Mouse (Mus musculus) subcutaneous adipose tissue, adult 2 months (tissue): Measurements from ENCODE around the gene Cdhr2. TPM values are rescaled to one million over a fixed set of nuclear protein-coding genes. Genes with fewer than 3 reads are reported as not detected.

Source experiments
- polyA plus RNA-seq: library from polyadenylated mRNA; depleted of rRNA; stranded (reverse); fragments of >200 nt; gene quantifications from 2 replicates; pipeline ENCODE4 v1.2.3, GENCODE M21; 2012; ENCODE audit warnings: low replicate concordance; rRNA removed

Cdhr2 gene
- polyA plus RNA-seq, result 0.05 and 0.10 TPM in 2 replicates

DNA sequence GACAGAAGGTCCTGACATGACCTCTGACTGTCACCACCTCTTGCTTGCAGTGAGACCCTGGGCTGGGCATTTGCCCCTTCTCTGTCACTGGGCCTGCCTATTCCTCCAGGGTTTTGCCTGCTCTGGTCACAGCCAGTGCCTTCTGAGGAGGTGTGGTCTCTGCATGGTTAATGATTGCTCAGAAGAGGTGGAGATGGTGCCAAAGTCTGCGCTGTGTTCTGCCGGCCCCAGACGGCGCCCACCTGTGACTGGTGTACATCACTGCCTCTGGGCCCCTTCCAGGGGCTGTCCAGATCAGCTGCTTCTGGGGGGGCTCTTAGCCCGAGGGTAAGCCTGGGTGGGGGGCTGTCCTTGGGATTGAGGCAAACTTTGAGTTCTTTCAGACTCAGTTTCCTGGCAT is at the start of gene Cdhr2:
Gene Cdhr2, plus strand, starts transcription at position 219 of the 400 bp plus-strand sequence.

GRCm38 (mm10) chr13:54693558-54694347 is 7.5 kb upstream of the Cdhr2 start, which contains the start of gene Rnf44:
Gene Rnf44 (minus strand): TSS chr13:54693907.

GRCm38 (mm10) chr13:54749864-54750411 is 48.7 kb downstream of the Cdhr2 start, which contains the start of gene Gprin1:
Gene Gprin1 (minus strand): TSS chr13:54749874.

DNA sequence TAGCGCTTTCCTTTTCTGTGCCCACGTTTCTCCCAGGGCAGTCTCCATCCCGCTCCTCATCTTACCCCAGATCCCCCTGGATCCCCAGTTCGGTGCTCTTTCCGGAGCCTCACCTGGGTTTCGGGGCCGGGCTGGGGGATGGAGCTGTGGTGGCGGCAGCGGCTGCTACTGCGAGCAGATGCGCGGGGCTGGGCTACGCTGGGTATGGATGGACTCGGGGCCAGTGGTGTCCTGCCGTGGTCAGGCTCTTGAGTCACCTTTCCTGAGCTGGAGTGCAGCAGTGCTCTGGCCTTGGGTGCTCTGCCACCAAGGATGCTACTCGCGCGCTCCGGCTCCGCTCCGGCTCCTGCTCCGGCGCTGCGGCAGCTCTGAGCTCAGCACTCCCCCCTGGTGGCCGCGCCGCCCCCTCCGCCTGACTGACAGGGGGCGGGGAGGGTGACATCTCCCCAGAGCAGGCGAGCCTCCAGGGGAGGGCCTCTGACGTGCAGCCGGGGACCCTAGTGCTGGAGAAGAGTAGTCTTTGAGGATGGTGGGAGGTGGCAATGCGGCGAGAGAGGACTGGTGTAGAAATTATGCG is 65.0 kb downstream of the Cdhr2 start, which contains the start of gene Sncb:
Gene Sncb, minus strand, starts transcription at position 404 of the 577 bp plus-strand sequence.

DNA sequence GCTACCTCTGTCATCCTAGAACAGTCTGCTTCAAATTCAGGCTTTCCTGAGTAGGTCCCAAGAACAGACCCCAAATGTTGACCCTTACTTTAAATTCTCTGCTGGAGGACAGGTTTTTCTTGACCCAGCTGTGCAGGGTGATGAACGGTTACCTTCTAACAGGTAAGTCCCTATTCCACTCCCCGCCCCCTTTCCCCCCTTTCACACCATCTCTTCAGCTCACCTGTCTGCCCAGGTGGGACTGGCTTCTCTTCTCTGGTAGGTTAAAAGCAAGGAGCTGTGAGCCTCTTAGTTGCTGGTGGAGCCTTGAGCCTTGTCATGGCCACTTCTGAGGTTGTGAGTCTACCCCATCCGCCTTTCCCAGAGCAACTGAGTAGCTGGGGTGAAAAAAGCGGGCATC is 82.4 kb downstream of the Cdhr2 start, which contains the start of gene Eif4e1b:
Gene Eif4e1b, plus strand, starts transcription at position 301 of the 400 bp plus-strand sequence.

Other genes starting within 250 kb of the Cdhr2 start
- gene Thoc3, start 232.6 kb upstream of the Cdhr2 start, polyA plus RNA-seq, result 34.1 and 44.3 TPM in 2 replicates
- 6.7 and 13.6 TPM in 2 replicates for gene Simc1, start 197.7 kb upstream of the Cdhr2 start, polyA plus RNA-seq
- 118 and 142 TPM in 2 replicates for gene 4833439L19Rik, start 136.0 kb upstream of the Cdhr2 start, polyA plus RNA-seq
- gene Arl10, start 126.4 kb upstream of the Cdhr2 start, polyA plus RNA-seq, result 23.0 and 32.7 TPM in 2 replicates
- gene Nop16, start 111.4 kb upstream of the Cdhr2 start, polyA plus RNA-seq, result 10.1 and 18.2 TPM in 2 replicates
- 131 and 268 TPM in 2 replicates for gene Higd2a, start 111.3 kb upstream of the Cdhr2 start, polyA plus RNA-seq
- gene Cltb, start 90.1 kb upstream of the Cdhr2 start, polyA plus RNA-seq, result 40.9 and 68.4 TPM in 2 replicates
- 27.0 and 43.0 TPM in 2 replicates for gene Faf2, start 79.7 kb upstream of the Cdhr2 start, polyA plus RNA-seq
- gene Rnf44, start 7.6 kb upstream of the Cdhr2 start, polyA plus RNA-seq, result 117 and 169 TPM in 2 replicates
- 0.30 and 0.35 TPM in 2 replicates for gene Gprin1, start 48.4 kb downstream of the Cdhr2 start, polyA plus RNA-seq
- gene Sncb, start 65.1 kb downstream of the Cdhr2 start, polyA plus RNA-seq, result 0.23 TPM in 1 of 2 replicates, not detected in the other
- not detected in 2 replicates for gene Eif4e1b, start 82.5 kb downstream of the Cdhr2 start, polyA plus RNA-seq
- gene Tspan17, start 87.9 kb downstream of the Cdhr2 start, polyA plus RNA-seq, result 31.1 and 92.2 TPM in 2 replicates
- 21.4 and 28.6 TPM in 2 replicates for gene Unc5a, start 247.9 kb downstream of the Cdhr2 start, polyA plus RNA-seq